Mouse (Mus musculus) embryonic facial prominence, embryonic 14.5 days (tissue): Measurements from ENCODE around the gene Ptprm. TPM values are rescaled to one million over a fixed set of nuclear protein-coding genes. Genes with fewer than 3 reads are reported as not detected.
A peak's percentile ranks its signal among the peaks of the same experiment; 100 is the strongest.

Source experiments
- ATAC-seq: fragments of 200-750 bp; cut with Nextera tagmentation; 2 replicates; pipeline ENCODE4 v1.8.0; 2017; ENCODE audit warnings: low read depth, moderate number of reproducible peaks, moderate TSS enrichment
- DNase-seq: peaks from one replicate; pipeline ENCODE4 v3.0.0-alpha.2; 2015; ENCODE audit warnings: low spot score
- H3K27ac ChIP-seq: fragments of 300-500 bp; sonication (generic); replicated peaks from 2 replicates; pipeline ENCODE4 v1.5.1; 2014; ENCODE audit warnings: low read depth, mild to moderate bottlenecking, low read length, moderate library complexity
- H3K27me3 ChIP-seq: fragments of 300-500 bp; sonication (generic); replicated peaks from 2 replicates; pipeline ENCODE4 v1.6.1; 2014; ENCODE audit warnings: low read length; ENCODE audit not compliant: control insufficient read depth, insufficient read depth
- H3K36me3 ChIP-seq: fragments of 300-500 bp; sonication (generic); 2 replicates; pipeline ENCODE4 v1.6.1; 2014; ENCODE audit warnings: low read length, mixed read lengths; ENCODE audit not compliant: control insufficient read depth, insufficient read depth
- H3K4me1 ChIP-seq: fragments of 300-500 bp; sonication (generic); 2 replicates; pipeline ENCODE4 v1.6.1; 2014; ENCODE audit warnings: antibody characterized with exemption, low read length; ENCODE audit not compliant: control insufficient read depth, insufficient read depth
- H3K4me2 ChIP-seq: fragments of 300-500 bp; sonication (generic); 2 replicates; pipeline ENCODE4 v1.6.1; 2014; ENCODE audit warnings: low read depth, mild to moderate bottlenecking, low read length, moderate library complexity, mixed read lengths
- H3K4me3 ChIP-seq: fragments of 300-500 bp; sonication (generic); 2 replicates; pipeline ENCODE4 v1.5.1; 2014; ENCODE audit warnings: low read depth, mild to moderate bottlenecking, low read length
- H3K9ac ChIP-seq: fragments of 300-500 bp; sonication (generic); 2 replicates; pipeline ENCODE4 v1.6.1; 2014; ENCODE audit warnings: low read depth, mild to moderate bottlenecking, low read length, moderate library complexity, mixed read lengths
- H3K9me3 ChIP-seq: fragments of 300-500 bp; sonication (generic); 2 replicates; pipeline ENCODE4 v1.6.1; 2016; ENCODE audit warnings: low read length; ENCODE audit not compliant: control insufficient read depth
- WGBS: fragments of 180-500 bp; shearing (Covaris S2); extraction: QIAGEN DNeasy Blood & Tissue Kit; methylation state at CpG from one replicate; pipeline ENCODE4 v1.1.7; 2014; 5-methylcytosine and 5-hydroxymethylcytosine counted together
- polyA plus RNA-seq: library from polyadenylated mRNA; unstranded; fragments of >200 nt; fragmentation: Nextera tagmentation; extraction: Ambion mirVana; gene quantifications from 2 replicates; pipeline ENCODE4 v1.2.1, GENCODE M21; 2014

Ptprm gene
- polyA plus RNA-seq, 1 experiment from 2014 or later, result 20.4 TPM

- H3K9ac ChIP-seq, result no peak overlapping the region
- H3K4me2 ChIP-seq, result no peak overlapping the region
- H3K9me3 ChIP-seq, result no peaks in the 10 kb centered on the region
- WGBS, result 31% methylated on average over 12 of the region's 12 CpGs
- no peaks in the 10 kb centered on the region for H3K27me3 ChIP-seq
- no peak overlapping the region for H3K27ac ChIP-seq
- H3K4me3 ChIP-seq, result no peak overlapping the region
- no peaks in the 10 kb centered on the region for H3K36me3 ChIP-seq
- no peak for DNase-seq
- peaks cover 4% of the 10 kb centered on the region; the same call in 1 of the 2 replicates for H3K4me1 ChIP-seq
- ATAC-seq, result no peak
Measured at GRCm38 (mm10) chr17:67242774-67243495, 111.3 kb downstream of the Ptprm start.

- H3K9me3 ChIP-seq, result no peaks in the 10 kb centered on the region
- no peak overlapping the region for H3K4me3 ChIP-seq
- peaks cover 8% of the 10 kb centered on the region; the same call in 1 of the 2 replicates for H3K4me1 ChIP-seq
- H3K4me2 ChIP-seq, result no peak overlapping the region
- peak; percentile 43 for DNase-seq
- H3K27ac ChIP-seq, result no peak overlapping the region
- no peaks in the 10 kb centered on the region for H3K27me3 ChIP-seq
- no peaks in the 10 kb centered on the region for H3K36me3 ChIP-seq
- WGBS, result 38% methylated on average over 10 of the region's 10 CpGs
- no peak overlapping the region for H3K9ac ChIP-seq
- ATAC-seq, result no peak
Measured at GRCm38 (mm10) chr17:67241951-67242773, 112.1 kb downstream of the Ptprm start.

- H3K9me3 ChIP-seq, result no peaks in the 10 kb centered on the region
- peaks cover 8% of the 10 kb centered on the region; the same call in 1 of the 2 replicates for H3K4me1 ChIP-seq
- no peak for DNase-seq
- H3K4me2 ChIP-seq, result no peak overlapping the region
- 94% methylated on average over 7 of the region's 7 CpGs for WGBS
- ATAC-seq, result no peak
- no peak overlapping the region for H3K9ac ChIP-seq
- H3K27ac ChIP-seq, result no peak overlapping the region
- H3K27me3 ChIP-seq, result no peaks in the 10 kb centered on the region
- no peaks in the 10 kb centered on the region for H3K36me3 ChIP-seq
- H3K4me3 ChIP-seq, result no peak overlapping the region
Measured at GRCm38 (mm10) chr17:67238866-67239265, 115.4 kb downstream of the Ptprm start.

GRCm38 (mm10) chr17:67237407-67237806, 116.8 kb downstream of the Ptprm start:
- Histone ChIP-seq H3K9me3 (no peaks in the 10 kb centered on the region), H3K27ac (no peak overlapping the region), H3K4me2 (no peak overlapping the region), H3K4me1 (peaks cover 5% of the 10 kb centered on the region; the same call in 1 of the 2 replicates), H3K27me3 (no peaks in the 10 kb centered on the region), H3K9ac (no peak overlapping the region), H3K36me3 (no peaks in the 10 kb centered on the region), H3K4me3 (no peak overlapping the region)
- 36% methylated on average over 10 of the region's 10 CpGs for WGBS
- DNase-seq, result peak; percentile 87
- ATAC-seq, result peak; percentile 53; the same call in 1 of the 2 replicates

- H3K9ac ChIP-seq, result no peak overlapping the region
- 0 out of 2 replicates have a peak, but pooled peaks cover 4% of the 10 kb centered on the region for H3K4me1 ChIP-seq
- no peaks in the 10 kb centered on the region for H3K27me3 ChIP-seq
- WGBS, result 81% methylated on average over 9 of the region's 9 CpGs
- DNase-seq (no peak), ATAC-seq (no peak)
- no peak overlapping the region for H3K4me3 ChIP-seq
- H3K4me2 ChIP-seq, result no peak overlapping the region
- H3K27ac ChIP-seq, result no peak overlapping the region
- no peaks in the 10 kb centered on the region for H3K9me3 ChIP-seq
- no peaks in the 10 kb centered on the region for H3K36me3 ChIP-seq
Measured at GRCm38 (mm10) chr17:67233063-67233462, 121.2 kb downstream of the Ptprm start.

GRCm38 (mm10) chr17:67226991-67227390, 127.3 kb downstream of the Ptprm start:
- Histone ChIP-seq H3K36me3 (no peaks in the 10 kb centered on the region), H3K9ac (no peak overlapping the region), H3K4me2 (no peak overlapping the region), H3K4me3 (no peak overlapping the region), H3K27ac (no peak overlapping the region), H3K27me3 (no peaks in the 10 kb centered on the region), H3K9me3 (no peaks in the 10 kb centered on the region), H3K4me1 (no peaks in the 10 kb centered on the region)
- DNase-seq, result peak; percentile 75
- peak; percentile 75; the same call in 1 of the 2 replicates for ATAC-seq
- WGBS, result 28% methylated on average over 5 of the region's 5 CpGs

GRCm38 (mm10) chr17:67215326-67215725, 138.9 kb downstream of the Ptprm start:
- ATAC-seq, result no peak
- H3K27me3 ChIP-seq, result no peaks in the 10 kb centered on the region
- H3K36me3 ChIP-seq, result no peaks in the 10 kb centered on the region
- no peaks in the 10 kb centered on the region for H3K9me3 ChIP-seq
- no peak overlapping the region for H3K9ac ChIP-seq
- WGBS, result 91% methylated on average over 1 of the region's 1 CpGs
- H3K27ac ChIP-seq, result no peak overlapping the region
- no peak overlapping the region for H3K4me3 ChIP-seq
- no peak for DNase-seq
- peaks cover 4% of the 10 kb centered on the region; the same call in 1 of the 2 replicates for H3K4me1 ChIP-seq
- H3K4me2 ChIP-seq, result no peak overlapping the region

GRCm38 (mm10) chr17:67213711-67214110, 140.5 kb downstream of the Ptprm start:
- no peak for ATAC-seq
- no peak overlapping the region for H3K4me3 ChIP-seq
- H3K36me3 ChIP-seq, result no peaks in the 10 kb centered on the region
- peaks cover 8% of the 10 kb centered on the region for H3K4me1 ChIP-seq
- DNase-seq, result peak; percentile 24
- no peak overlapping the region for H3K27ac ChIP-seq
- H3K4me2 ChIP-seq, result no peak overlapping the region
- no peaks in the 10 kb centered on the region for H3K9me3 ChIP-seq
- no peaks in the 10 kb centered on the region for H3K27me3 ChIP-seq
- 23% methylated on average over 3 of the region's 3 CpGs for WGBS
- H3K9ac ChIP-seq, result no peak overlapping the region
